8 mouse cellular contexts compared by ENCODE assay signal in the genomic region with DNA sequence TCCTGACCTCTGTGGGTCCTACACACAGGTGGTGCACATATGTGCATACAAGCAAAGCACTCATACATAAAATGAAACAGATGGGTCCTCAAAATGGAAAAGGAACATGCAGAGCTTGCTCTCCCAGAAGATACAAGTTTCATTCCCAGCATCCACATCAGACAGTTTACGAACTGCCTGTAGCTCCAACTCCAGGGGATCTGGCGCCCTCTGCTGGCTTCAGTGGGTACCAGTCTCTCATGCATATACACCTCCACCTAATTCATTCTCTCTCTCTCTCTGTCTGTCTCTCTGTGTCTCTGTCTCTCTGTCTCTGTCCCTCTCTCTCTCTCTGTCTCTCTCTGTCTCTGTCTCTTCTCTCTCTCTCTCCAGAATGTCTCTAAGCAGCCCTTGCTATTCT. TPM values are rescaled to one million over a fixed set of nuclear protein-coding genes. Genes with fewer than 3 reads are reported as not detected.
A peak's percentile ranks its signal among the peaks of the same experiment; 100 is the strongest.
DNase-seq lines count a peak whose midpoint lies in the region; ATAC-seq lines count a peak whose summit lies in the region.

No protein-coding gene starts in this region.

- H3K27ac ChIP-seq in hindbrain, embryonic 10.5 days: no peak overlapping the region
- H3K27ac ChIP-seq in hindbrain, embryonic 12.5 days: no peak overlapping the region

- no peaks in the 10 kb centered on the region for H3K36me3 ChIP-seq in hindbrain, embryonic 10.5 days
- H3K36me3 ChIP-seq in hindbrain, embryonic 12.5 days: peaks cover under 1% of the 10 kb centered on the region; the same call in 1 of the 2 replicates

- H3K9me3 ChIP-seq in hindbrain, embryonic 10.5 days: no peaks in the 10 kb centered on the region
- no peaks in the 10 kb centered on the region for H3K9me3 ChIP-seq in hindbrain, embryonic 12.5 days (replicated peaks)

- H3K27me3 ChIP-seq in hindbrain, embryonic 10.5 days (ENCODE audit: insufficient read depth, poor library complexity, severe bottlenecking): no peaks in the 10 kb centered on the region
- H3K27me3 ChIP-seq in hindbrain, embryonic 12.5 days: no peaks in the 10 kb centered on the region

- peaks cover 28% of the 10 kb centered on the region for H3K4me1 ChIP-seq in hindbrain, embryonic 10.5 days (replicated peaks)
- H3K4me1 ChIP-seq in hindbrain, embryonic 12.5 days: peaks cover 14% of the 10 kb centered on the region

- 49% methylated on average over 2 of the region's 2 CpGs for WGBS in hindbrain, embryonic 10.5 days
- 41% methylated on average over 2 of the region's 2 CpGs for WGBS in hindbrain, embryonic 12.5 days

- no peak for ATAC-seq in hindbrain, embryonic 12.5 days (ENCODE audit: low FRiP score)
- no peak for ATAC-seq in activated CD4-positive, CD25-positive, alpha-beta regulatory T cell, adult 4 months

- H3K9ac ChIP-seq in hindbrain, embryonic 12.5 days: no peak overlapping the region

- H3K4me2 ChIP-seq in hindbrain, embryonic 12.5 days (replicated peaks): no peak overlapping the region

- DNase-seq in hindbrain, embryonic 10.5 days (ENCODE audit: low spot score): peak; percentile 71
- DNase-seq in urinary bladder, postnatal 4 days (ENCODE audit: low spot score in 2 of 2): peak; percentile 48 to 80
- DNase-seq in urinary bladder, adult 18-20 months (ENCODE audit: low spot score in 2 of 2): no peak
- peak; percentile 56 for DNase-seq in brain, adult 2 months (ENCODE audit: low read depth, low spot score)
- DNase-seq in kidney, postnatal 25 days: peak; percentile 83 to 89
- DNase-seq in retina, embryonic 14.5 days (ENCODE audit: low spot score): peak; percentile 71

- no peak overlapping the region for H3K4me3 ChIP-seq in hindbrain, embryonic 10.5 days
- H3K4me3 ChIP-seq in hindbrain, embryonic 12.5 days: no peak overlapping the region

RNA-seq across cellular contexts. Expression of a gene that starts 19.7 kb away (rescaled TPM):
- polyA plus RNA-seq in hindbrain, embryonic 10.5 days (2016; fragmentation: Nextera tagmentation; extraction: Ambion mirVana): 32.5 and 36.0 TPM in 2 replicates
- 27.5 and 29.5 TPM in 2 replicates for polyA plus RNA-seq in hindbrain, embryonic 12.5 days (2016; fragmentation: Nextera tagmentation; extraction: Ambion mirVana)
- polyA plus RNA-seq in activated CD4-positive, CD25-positive, alpha-beta regulatory T cell, adult 4 months (2017; shearing (Covaris generic)): 10 to 100 TPM; 51.5 to 61.3 TPM

RNA-seq across cellular contexts. Expression of a gene that starts 22.4 kb away (rescaled TPM):
- 289 and 330 TPM in 2 replicates for polyA plus RNA-seq in hindbrain, embryonic 10.5 days (2016; fragmentation: Nextera tagmentation; extraction: Ambion mirVana)
- polyA plus RNA-seq in hindbrain, embryonic 12.5 days (2016; fragmentation: Nextera tagmentation; extraction: Ambion mirVana): 177 and 179 TPM in 2 replicates
- polyA plus RNA-seq in activated CD4-positive, CD25-positive, alpha-beta regulatory T cell, adult 4 months (2017; shearing (Covaris generic)): 100 to 1,000 TPM; 133 to 141 TPM

RNA-seq across cellular contexts. Expression of a gene that starts 45.2 kb away (rescaled TPM):
- polyA plus RNA-seq in hindbrain, embryonic 10.5 days (2016; fragmentation: Nextera tagmentation; extraction: Ambion mirVana): 0.67 TPM in 1 of 2 replicates, not detected in the other
- polyA plus RNA-seq in hindbrain, embryonic 12.5 days (2016; fragmentation: Nextera tagmentation; extraction: Ambion mirVana): 0.14 and 0.65 TPM in 2 replicates
- not detected for polyA plus RNA-seq in activated CD4-positive, CD25-positive, alpha-beta regulatory T cell, adult 4 months (2017; shearing (Covaris generic))

RNA-seq across cellular contexts. Expression of a gene that starts 46.0 kb away (rescaled TPM):
- 0.24 and 0.54 TPM in 2 replicates for polyA plus RNA-seq in hindbrain, embryonic 10.5 days (2016; fragmentation: Nextera tagmentation; extraction: Ambion mirVana)
- 0.28 and 0.34 TPM in 2 replicates for polyA plus RNA-seq in hindbrain, embryonic 12.5 days (2016; fragmentation: Nextera tagmentation; extraction: Ambion mirVana)
- polyA plus RNA-seq in activated CD4-positive, CD25-positive, alpha-beta regulatory T cell, adult 4 months (2017; shearing (Covaris generic)): under 1 TPM in 1 of 2 experiments, not detected in 1; 0.15 TPM

Comparison
In these comparisons a context has a peak if more than half of its experiments do, and no peak if none do; other contexts are left out.
1. DNase-seq: peak in hindbrain, embryonic 10.5 days (single experiment), urinary bladder, postnatal 4 days (2 of 2), brain, adult 2 months (single experiment), kidney, postnatal 25 days (2 of 2) and retina, embryonic 14.5 days (single experiment); none in urinary bladder, adult 18-20 months (0 of 2).